16 mouse cellular contexts compared by ENCODE assay signal in genomic region chr2:161704811-161705210, GRCm38 (mm10).
A peak's percentile ranks its signal among the peaks of the same experiment; 100 is the strongest.
DNase-seq lines count a peak whose midpoint lies in the region; ATAC-seq and TF ChIP-seq lines count a peak whose summit lies in the region.
"Had no signal": no experiment of that assay in that cellular context is flagged by ENCODE, and none has a peak within 500 bp of the region (broad histone marks: within the 10 kb centered on the region; RNA-seq: fewer than 3 reads in every experiment).

No protein-coding gene starts in this region.

- no peak overlapping the region; the same call in 1 of the 2 replicates for H3K27ac ChIP-seq in forebrain, postnatal 0 days (ENCODE audit: low read depth, low read length)
- H3K27ac ChIP-seq in forebrain, embryonic 13.5 days: no peak overlapping the region
- no peak overlapping the region for H3K27ac ChIP-seq in hindbrain, embryonic 16.5 days (ENCODE audit: low read depth, low read length)
- H3K27ac ChIP-seq in hindbrain, embryonic 12.5 days: no peak overlapping the region
- H3K27ac ChIP-seq: embryonic facial prominence, embryonic 13.5 days; heart, embryonic 10.5 days; kidney, embryonic 15.5 days; limb, embryonic 10.5 days; liver, embryonic 12.5 days had no signal

- H3K4me2 ChIP-seq in forebrain, postnatal 0 days (ENCODE audit: low read depth): 0 out of 2 replicates have a peak overlapping the region, but pooled peaks have one; percentile 14
- no peak overlapping the region for H3K4me2 ChIP-seq in forebrain, embryonic 13.5 days
- H3K4me2 ChIP-seq in hindbrain, embryonic 16.5 days (ENCODE audit: low read length): peak overlapping the region; percentile 3; the same call in 1 of the 2 replicates
- H3K4me2 ChIP-seq in hindbrain, embryonic 12.5 days (replicated peaks): no peak overlapping the region
- H3K4me2 ChIP-seq: embryonic facial prominence, embryonic 13.5 days; kidney, embryonic 15.5 days; liver, embryonic 12.5 days had no signal

- no peak for DNase-seq in forebrain, postnatal 0 days
- peak; percentile 59 for DNase-seq in Muller cell, postnatal 12 days (ENCODE audit: inconsistent ontology term)
- DNase-seq in ZHBTc4 (ENCODE audit: low read depth, low spot score): peak; percentile 9
- DNase-seq: cerebellum, adult 11 months; thymus, adult 18-20 months had no signal

- no peak overlapping the region for H3K9ac ChIP-seq in forebrain, postnatal 0 days
- no peak overlapping the region for H3K9ac ChIP-seq in forebrain, embryonic 13.5 days
- H3K9ac ChIP-seq in hindbrain, embryonic 16.5 days (ENCODE audit: low read depth, low read length): no peak overlapping the region
- no peak overlapping the region for H3K9ac ChIP-seq in hindbrain, embryonic 12.5 days
- H3K9ac ChIP-seq: embryonic facial prominence, embryonic 13.5 days; kidney, embryonic 15.5 days; liver, embryonic 12.5 days had no signal

- no peaks in the 10 kb centered on the region for H3K36me3 ChIP-seq in forebrain, postnatal 0 days (ENCODE audit: insufficient read depth)
- no peaks in the 10 kb centered on the region for H3K36me3 ChIP-seq in forebrain, embryonic 13.5 days (ENCODE audit: poor library complexity, severe bottlenecking)
- no peaks in the 10 kb centered on the region for H3K36me3 ChIP-seq in hindbrain, embryonic 16.5 days (ENCODE audit: control insufficient read depth, insufficient read depth, low read length)
- H3K36me3 ChIP-seq in hindbrain, embryonic 12.5 days: no peaks in the 10 kb centered on the region
- H3K36me3 ChIP-seq: embryonic facial prominence, embryonic 13.5 days; G1E; heart, embryonic 10.5 days; kidney, embryonic 15.5 days; limb, embryonic 10.5 days; liver, embryonic 12.5 days had no signal

- WGBS in forebrain, postnatal 0 days: 12% methylated on average over 8 of the region's 8 CpGs
- 20% methylated on average over 8 of the region's 8 CpGs for WGBS in forebrain, embryonic 13.5 days
- 33% methylated on average over 8 of the region's 8 CpGs for WGBS in hindbrain, embryonic 16.5 days
- WGBS in hindbrain, embryonic 12.5 days: 41% methylated on average over 8 of the region's 8 CpGs

- no peak for ATAC-seq in forebrain, postnatal 0 days
- ATAC-seq in forebrain, embryonic 13.5 days: no peak
- no peak for ATAC-seq in hindbrain, embryonic 16.5 days
- no peak for ATAC-seq in hindbrain, embryonic 12.5 days (ENCODE audit: low FRiP score)
- ATAC-seq in activated CD4-positive, CD25-positive, alpha-beta regulatory T cell, adult 4 months: no peak
- ATAC-seq: inflammation-experienced regulatory T-cells, adult 6 months; liver, embryonic 12.5 days had no signal

- no peak overlapping the region for H3K4me3 ChIP-seq in forebrain, postnatal 0 days (ENCODE audit: low read depth, low read length)
- H3K4me3 ChIP-seq in forebrain, embryonic 13.5 days: no peak overlapping the region
- no peak overlapping the region for H3K4me3 ChIP-seq in hindbrain, embryonic 16.5 days (ENCODE audit: low read length)
- no peak overlapping the region for H3K4me3 ChIP-seq in hindbrain, embryonic 12.5 days
- H3K4me3 ChIP-seq: embryonic facial prominence, embryonic 13.5 days; heart, embryonic 10.5 days; kidney, embryonic 15.5 days; limb, embryonic 10.5 days; liver, embryonic 12.5 days had no signal

- H3K9me3 ChIP-seq in forebrain, postnatal 0 days (ENCODE audit: low read length): no peaks in the 10 kb centered on the region
- H3K9me3 ChIP-seq in forebrain, embryonic 13.5 days (replicated peaks): no peaks in the 10 kb centered on the region
- H3K9me3 ChIP-seq in hindbrain, embryonic 16.5 days (ENCODE audit: control insufficient read depth, low read length): no peaks in the 10 kb centered on the region
- H3K9me3 ChIP-seq in hindbrain, embryonic 12.5 days (replicated peaks): no peaks in the 10 kb centered on the region
- H3K9me3 ChIP-seq: embryonic facial prominence, embryonic 13.5 days; heart, embryonic 10.5 days; kidney, embryonic 15.5 days; limb, embryonic 10.5 days; liver, embryonic 12.5 days had no signal

- no peaks in the 10 kb centered on the region for H3K27me3 ChIP-seq in forebrain, postnatal 0 days (ENCODE audit: insufficient read depth, low read length)
- no peaks in the 10 kb centered on the region for H3K27me3 ChIP-seq in forebrain, embryonic 13.5 days
- no peaks in the 10 kb centered on the region for H3K27me3 ChIP-seq in hindbrain, embryonic 16.5 days (replicated peaks; ENCODE audit: control insufficient read depth, insufficient read depth, low read length)
- no peaks in the 10 kb centered on the region for H3K27me3 ChIP-seq in hindbrain, embryonic 12.5 days
- H3K27me3 ChIP-seq: kidney, embryonic 15.5 days; liver, embryonic 12.5 days had no signal

- TF ChIP-seq CTCF in forebrain, postnatal 0 days (IDR thresholded peaks at IDR 0.05; ENCODE audit: low read depth): no peak

- peaks cover 14% of the 10 kb centered on the region for H3K4me1 ChIP-seq in forebrain, postnatal 0 days (ENCODE audit: insufficient read depth)
- peaks cover 6% of the 10 kb centered on the region; the same call in 1 of the 2 replicates for H3K4me1 ChIP-seq in forebrain, embryonic 13.5 days
- peaks cover 12% of the 10 kb centered on the region for H3K4me1 ChIP-seq in hindbrain, embryonic 16.5 days (ENCODE audit: control insufficient read depth, insufficient read depth, low read depth, low read length)
- H3K4me1 ChIP-seq in hindbrain, embryonic 12.5 days: peaks cover 5% of the 10 kb centered on the region; the same call in 1 of the 2 replicates
- H3K4me1 ChIP-seq: limb, embryonic 10.5 days; liver, embryonic 12.5 days had no signal

Comparison
In these comparisons a context has a peak if more than half of its experiments do, and no peak if none do; other contexts are left out.
1. H3K4me2 ChIP-seq: peak in forebrain, postnatal 0 days (single experiment) and hindbrain, embryonic 16.5 days (single experiment); none in forebrain, embryonic 13.5 days (single experiment) and hindbrain, embryonic 12.5 days (single experiment).